Mouse (Mus musculus) 3134 (cell line): ENCODE measurements around the gene Mki67.
"Not testable (repeated sequence)": the region's sequence is repeated elsewhere in the genome, so short reads cannot be mapped to it uniquely, and the experiment has no call there.

ENCODE experiments used
- DNase-seq: peaks from one replicate; pipeline ENCODE4 v3.0.0-alpha.2; 2011; ENCODE audit warnings: low spot score; ENCODE audit not compliant: insufficient read length; ENCODE audit errors: extremely low read depth

Gene Mki67

GRCm38 (mm10) chr7:135716968-135717557 lies 902 bp upstream of the Mki67 start:
- no peak for DNase-seq

- DNase-seq: peak; percentile 84
These were observed 300 bp upstream of the Mki67 start for GRCm38 (mm10) chr7:135716445-135716877.

GRCm38 (mm10) chr7:135715166-135715565 lies 995 bp downstream of the Mki67 start:
- no peak for DNase-seq

GRCm38 (mm10) chr7:135713326-135713725 lies 2.8 kb downstream of the Mki67 start:
- DNase-seq: no peak

- no peak for DNase-seq
These were observed 3.6 kb downstream of the Mki67 start for GRCm38 (mm10) chr7:135712534-135712933.

GRCm38 (mm10) chr7:135710702-135711101 lies 5.5 kb downstream of the Mki67 start:
- DNase-seq: no peak

GRCm38 (mm10) chr7:135705753-135706152 lies 10.4 kb downstream of the Mki67 start:
- no peak for DNase-seq

GRCm38 (mm10) chr7:135705083-135705482 lies 11.1 kb downstream of the Mki67 start:
- DNase-seq: no peak

- no peak for DNase-seq
These were observed 11.9 kb downstream of the Mki67 start for GRCm38 (mm10) chr7:135704251-135704650.

GRCm38 (mm10) chr7:135703600-135704148 lies 12.5 kb downstream of the Mki67 start:
- DNase-seq: no peak

- not testable (repeated sequence) for DNase-seq
These were observed 16.8 kb downstream of the Mki67 start for GRCm38 (mm10) chr7:135699351-135699750.

- no peak for DNase-seq
These were observed 17.8 kb downstream of the Mki67 start for GRCm38 (mm10) chr7:135698362-135698761.

- not testable (repeated sequence) for DNase-seq
These were observed 19.0 kb downstream of the Mki67 start for GRCm38 (mm10) chr7:135697021-135697740.

- no peak for DNase-seq
These were observed 20.0 kb downstream of the Mki67 start for GRCm38 (mm10) chr7:135696127-135696526.

- no peak for DNase-seq
These were observed 21.4 kb downstream of the Mki67 start for GRCm38 (mm10) chr7:135694796-135695195.

- no peak for DNase-seq
These were observed 22.0 kb downstream of the Mki67 start for GRCm38 (mm10) chr7:135694130-135694529.

- no peak for DNase-seq
These were observed 24.2 kb downstream of the Mki67 start for GRCm38 (mm10) chr7:135691941-135692340.

GRCm38 (mm10) chr7:135689396-135689795 lies 26.8 kb downstream of the Mki67 start:
- DNase-seq: no peak

GRCm38 (mm10) chr7:135684938-135685337 lies 31.2 kb downstream of the Mki67 start:
- no peak for DNase-seq

- DNase-seq: not testable (repeated sequence)
These were observed 32.1 kb downstream of the Mki67 start for GRCm38 (mm10) chr7:135684098-135684497.

GRCm38 (mm10) chr7:135680334-135680733 lies 35.8 kb downstream of the Mki67 start:
- DNase-seq: no peak

GRCm38 (mm10) chr7:135676722-135677121 lies 39.4 kb downstream of the Mki67 start:
- DNase-seq: no peak
